Mouse (Mus musculus) telencephalon, adult 2 months (tissue): ENCODE results near the gene Il1rl1.
A peak's percentile ranks its signal among the peaks of the same experiment; 100 is the strongest.

Source experiments
- DNase-seq: peaks from one replicate; pipeline ENCODE4 v3.0.0-alpha.2; 2011; ENCODE audit warnings: low read depth, low spot score

Gene Il1rl1

GRCm38 (mm10) chr1:40437340-40437739 is 8.0 kb downstream of the Il1rl1 start:
- DNase-seq: no peak

DNA sequence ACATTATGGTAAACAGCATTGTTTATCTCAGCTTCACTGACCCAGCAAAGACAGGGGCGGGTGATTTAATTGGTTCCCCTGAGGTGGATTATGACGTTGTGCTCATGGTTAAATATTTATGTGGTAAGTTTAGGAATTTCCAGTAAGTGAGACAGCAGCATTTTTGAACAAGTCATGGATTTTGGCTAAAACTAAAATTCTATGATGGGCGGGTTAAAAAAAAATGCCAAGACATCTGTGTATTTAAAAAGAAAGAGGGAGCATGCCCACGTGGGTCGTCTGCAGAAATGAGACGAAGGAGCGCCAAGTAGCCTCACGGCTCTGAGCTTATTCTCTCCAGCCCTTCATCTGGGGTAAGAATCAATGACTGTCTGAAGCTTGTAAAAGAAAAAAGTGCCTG is 10.1 kb downstream of the Il1rl1 start:
- DNase-seq: no peak

DNA sequence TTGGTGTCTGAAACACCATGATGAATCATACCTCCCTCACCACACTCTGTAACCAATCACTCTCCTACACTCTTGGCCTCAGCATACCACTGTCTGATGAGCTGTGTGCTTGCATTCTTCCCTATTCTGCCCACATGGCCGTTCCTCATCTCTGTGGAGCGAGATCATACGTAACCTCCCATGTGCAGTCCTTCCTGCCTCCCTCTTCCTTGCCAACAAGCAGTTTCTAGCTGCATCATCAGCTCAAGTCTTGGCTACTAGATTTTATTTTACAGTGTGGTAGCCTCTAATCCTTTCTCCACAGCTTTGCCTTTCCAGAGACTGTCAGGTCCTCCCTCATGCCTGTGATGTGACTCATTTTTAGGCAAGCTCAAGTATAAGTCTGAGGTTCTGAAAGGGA is 15.4 kb downstream of the Il1rl1 start:
- peak; percentile 32 for DNase-seq

DNA sequence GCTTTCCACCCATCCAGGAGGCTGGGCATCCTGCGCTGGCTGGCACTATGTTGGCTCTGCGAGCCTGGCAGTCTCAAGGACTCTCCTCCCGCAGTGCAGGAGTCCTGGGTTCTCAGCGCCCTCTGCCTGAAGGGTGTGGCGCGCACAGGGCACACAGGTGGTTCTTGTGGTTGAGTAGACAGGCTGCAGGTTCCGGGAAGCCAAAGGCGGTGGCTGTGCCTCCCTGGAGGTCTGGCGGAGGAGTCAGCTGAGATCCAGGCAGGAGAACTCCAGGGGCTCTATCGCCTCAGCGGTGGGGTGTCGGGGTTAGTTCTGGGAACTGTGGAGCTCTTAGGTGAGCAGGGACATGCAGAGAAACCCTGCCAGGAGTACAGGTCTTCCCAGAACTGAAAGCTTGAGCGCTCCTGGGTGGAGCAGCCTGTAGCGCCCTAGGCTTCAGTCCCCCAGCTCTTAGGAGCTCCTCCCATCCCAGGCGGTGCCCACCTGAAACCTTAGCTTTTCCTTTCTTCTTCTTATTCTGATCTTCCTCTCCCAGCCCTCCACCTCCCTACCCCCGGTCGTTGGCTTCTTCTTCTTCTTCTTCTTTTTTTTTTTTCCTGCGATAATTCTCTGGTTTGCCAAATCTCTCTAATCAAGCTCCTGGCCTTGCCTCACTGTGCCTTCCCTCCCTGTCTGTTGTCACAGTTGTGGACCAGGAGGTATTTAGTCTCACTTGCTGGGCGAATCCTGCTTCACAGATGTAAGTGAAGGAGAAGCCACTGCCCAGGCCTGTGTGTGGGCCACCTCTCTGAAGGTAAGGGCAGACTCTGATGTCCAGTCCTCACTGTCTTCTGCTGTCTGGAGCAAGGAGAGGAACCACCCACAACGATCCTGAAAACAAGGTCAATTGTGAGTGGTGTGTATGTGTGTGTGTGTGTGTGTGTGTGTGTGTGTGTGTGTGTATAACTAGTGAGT is 36.4 kb downstream of the Il1rl1 start, which contains the start of gene Il18r1:
Gene Il18r1, plus strand, starts transcription at position 76 of the 954 bp plus-strand sequence.
- DNase-seq: no peak

GRCm38 (mm10) chr1:40467306-40467705 is 37.9 kb downstream of the Il1rl1 start:
- DNase-seq: no peak

DNA sequence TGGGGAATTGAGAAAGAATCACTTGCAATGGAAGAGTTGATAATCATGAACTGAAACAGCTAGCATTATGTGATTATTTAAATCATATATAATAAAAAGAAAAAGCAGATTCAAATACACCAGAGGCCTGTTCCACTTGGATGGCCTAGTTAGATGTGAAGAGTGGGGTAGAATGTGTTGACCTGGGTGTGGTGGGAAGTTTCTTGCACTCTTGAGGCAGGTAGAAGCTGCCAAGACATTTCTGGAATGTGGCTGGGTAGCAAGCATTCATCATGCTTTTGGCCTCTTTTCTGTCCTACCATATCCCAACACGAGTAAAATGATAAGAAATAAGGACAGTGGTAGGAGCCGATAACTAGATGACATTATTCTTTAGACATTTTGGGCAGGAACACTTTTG is 39.4 kb downstream of the Il1rl1 start:
- DNase-seq: no peak

- DNase-seq: no peak
Measured at GRCm38 (mm10) chr1:40469900-40470299, 40.5 kb downstream of the Il1rl1 start.

DNA sequence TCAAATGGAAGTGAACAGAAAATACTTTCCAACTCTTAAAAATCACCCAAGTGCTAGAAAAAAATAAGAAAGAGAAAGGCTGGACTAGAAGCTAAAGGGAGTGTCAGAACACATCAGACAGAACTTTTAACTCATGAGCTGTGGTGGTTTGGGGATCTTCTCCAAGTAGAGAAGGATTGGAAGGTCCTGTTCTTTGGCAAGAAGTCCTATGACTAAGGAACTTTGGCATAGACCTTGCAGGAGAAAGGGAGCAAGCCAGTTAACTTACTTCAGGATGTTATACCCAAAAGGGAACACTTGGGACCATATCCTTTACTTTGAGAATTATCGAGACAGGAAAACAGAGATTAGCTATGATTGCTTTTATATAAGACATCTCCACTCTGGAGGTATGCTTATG is 43.0 kb downstream of the Il1rl1 start:
- DNase-seq: no peak

GRCm38 (mm10) chr1:40473640-40474039 is 44.3 kb downstream of the Il1rl1 start:
- no peak for DNase-seq

DNA sequence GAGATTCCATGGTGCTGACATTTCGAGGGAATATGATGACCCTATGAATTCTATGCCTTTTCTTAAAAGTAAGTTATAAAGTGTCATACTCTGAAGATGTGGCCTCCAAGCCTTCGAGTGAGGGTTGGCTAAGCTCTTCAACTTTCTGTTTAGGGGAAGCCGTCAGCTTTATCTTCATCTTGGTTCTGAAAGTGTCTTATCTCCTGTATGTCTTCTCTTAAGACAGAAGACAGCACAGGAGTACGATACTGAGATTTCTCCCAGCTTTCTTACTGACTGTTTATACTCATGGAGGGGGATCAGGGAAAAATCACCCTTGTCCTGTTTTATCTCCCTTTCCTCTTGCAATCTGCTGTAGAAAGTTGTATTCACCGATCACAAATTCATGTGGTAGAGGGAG is 45.0 kb downstream of the Il1rl1 start:
- no peak for DNase-seq

DNA sequence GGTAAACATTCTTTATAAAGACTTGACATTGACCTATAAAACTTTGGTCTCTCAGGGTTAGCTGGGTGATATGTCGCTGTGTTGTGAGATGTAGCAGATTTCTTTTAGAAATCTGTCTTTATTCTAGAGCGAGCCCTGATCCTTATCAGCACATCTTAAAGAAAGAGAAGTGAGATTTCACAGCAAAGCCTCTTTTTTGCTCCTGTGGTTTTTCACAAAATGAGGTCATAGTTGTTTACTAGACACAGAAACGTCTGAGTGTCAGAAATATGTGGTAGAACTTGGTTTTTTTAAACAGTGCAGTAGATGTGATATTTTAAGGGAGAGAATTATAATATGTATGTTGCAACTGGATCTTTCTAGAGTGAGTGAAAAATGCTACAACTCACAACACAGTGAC is 46.3 kb downstream of the Il1rl1 start:
- no peak for DNase-seq

DNA sequence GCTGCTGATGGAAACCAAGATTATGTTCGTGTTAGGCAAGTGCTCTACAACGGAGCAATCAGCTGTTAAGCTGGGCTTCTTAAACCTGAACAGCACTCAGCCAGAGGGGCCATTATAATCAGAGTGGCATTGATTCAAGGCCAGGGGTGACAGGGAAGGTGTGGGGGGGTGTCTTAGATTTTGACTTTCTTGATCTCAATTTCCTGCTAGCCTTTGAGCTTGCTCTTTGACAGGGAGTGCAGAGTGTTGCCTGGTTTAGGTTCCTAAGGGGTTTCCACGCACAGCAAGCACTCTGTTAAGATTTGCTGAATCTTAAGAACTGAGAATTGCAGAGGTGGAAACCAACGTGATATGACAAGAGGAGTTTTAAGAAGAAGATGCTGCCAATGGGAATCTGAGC is 47.4 kb downstream of the Il1rl1 start:
- DNase-seq: no peak

GRCm38 (mm10) chr1:40479505-40479923 is 50.1 kb downstream of the Il1rl1 start:
- no peak for DNase-seq

GRCm38 (mm10) chr1:40494594-40494993 is 65.2 kb downstream of the Il1rl1 start:
- no peak for DNase-seq

GRCm38 (mm10) chr1:40499708-40500107 is 70.3 kb downstream of the Il1rl1 start:
- no peak for DNase-seq

DNA sequence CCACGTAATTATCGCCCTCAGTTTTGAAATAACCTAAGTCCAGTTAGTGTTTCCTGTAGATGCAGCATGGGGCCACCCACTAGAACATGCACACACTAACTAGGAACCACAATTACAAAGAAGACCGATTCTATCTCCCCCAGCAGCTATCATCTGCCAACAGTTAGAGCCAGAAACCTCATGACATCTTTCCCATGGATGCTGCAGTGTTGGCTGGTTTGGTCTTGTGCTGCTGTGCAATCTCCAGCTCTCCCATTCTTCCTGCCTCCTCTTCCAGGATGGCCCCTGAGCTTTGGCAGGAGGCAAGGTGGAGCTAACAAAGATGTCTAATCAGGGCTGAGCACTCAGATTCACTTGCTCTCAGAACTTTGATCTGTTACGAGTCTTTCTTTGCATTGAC is 71.8 kb downstream of the Il1rl1 start:
- no peak for DNase-seq

DNA sequence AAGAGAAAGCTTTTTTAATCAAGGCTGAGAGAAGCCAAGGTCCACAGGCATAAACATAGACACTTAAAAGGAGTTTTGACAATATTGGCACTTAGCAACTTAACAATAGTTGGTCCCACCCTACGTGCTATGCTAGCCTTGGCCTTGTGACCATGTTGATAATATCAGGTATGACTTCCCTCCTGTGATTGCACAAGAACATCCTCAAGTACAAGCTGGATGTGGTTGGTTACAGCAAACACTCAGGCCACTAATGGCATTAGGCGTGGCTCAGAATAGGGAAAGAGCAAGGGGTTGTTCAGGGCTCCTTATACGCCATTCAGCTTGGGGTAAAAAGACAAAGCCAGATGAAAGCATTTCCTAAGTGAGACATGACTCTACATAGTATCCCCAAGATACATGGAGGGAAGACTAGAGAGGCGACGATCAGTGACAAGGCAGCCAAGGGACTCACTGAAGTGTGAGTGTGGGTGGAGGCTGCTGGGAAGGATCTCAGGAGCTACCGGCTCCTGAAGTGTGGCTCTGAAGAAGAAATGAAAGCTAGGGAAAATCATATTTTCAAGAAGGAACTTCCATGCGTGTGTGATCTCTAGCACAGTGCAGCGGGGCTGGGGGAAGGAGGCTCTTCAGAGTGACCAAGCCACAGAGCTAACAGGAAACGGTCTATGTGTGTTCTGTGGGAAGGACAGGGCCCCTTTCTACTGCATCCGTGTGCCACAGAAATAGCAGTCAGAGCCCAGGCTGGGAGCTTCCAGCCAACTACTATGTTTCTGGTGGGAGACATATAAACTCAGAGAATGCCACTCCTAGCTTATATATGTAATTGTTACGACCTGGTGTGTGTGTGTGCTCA is 72.4 kb downstream of the Il1rl1 start:
- peak; percentile 13 for DNase-seq

- DNase-seq: no peak
Measured at GRCm38 (mm10) chr1:40504548-40504947, 75.2 kb downstream of the Il1rl1 start.
